Mouse (Mus musculus): ENCODE data around the gene Csgalnact2. TPM values are rescaled to one million over a fixed set of nuclear protein-coding genes. Genes with fewer than 3 reads are reported as not detected.

Csgalnact2 gene
- 10.8 and 12.8 TPM in 2 replicates for polyA plus RNA-seq (2011; ENCODE audit: insufficient read depth, insufficient read length, low replicate concordance, missing spikeins)

- TF ChIP-seq CTCF (IDR thresholded peaks at IDR 0.05; ENCODE audit: control insufficient read depth, insufficient read depth, low read length) = no peak
- peak; percentile 81; the same call in 1 of the 2 replicates for TF ChIP-seq POLR2A (IDR thresholded peaks at IDR 0.05; ENCODE audit: borderline replicate concordance, control insufficient read depth, low read depth, low read length)
- peak within 1 kb of the TSS; percentile 97 for H3K27ac ChIP-seq (ENCODE audit: control insufficient read depth, insufficient read depth, low read depth, low read length, poor library complexity)
- 6% methylated on average over 60 of the region's 66 CpGs for WGBS
- peak within 1 kb of the TSS; percentile 84 for H3K4me3 ChIP-seq (replicated peaks; ENCODE audit: control insufficient read depth, low read depth, low read length)
- peaks cover 2% of the 10 kb centered on the region; the same call in 1 of the 2 replicates for H3K4me1 ChIP-seq (ENCODE audit: control insufficient read depth, insufficient read depth, low read length)
Observed at GRCm38 (mm10) chr6:118138731-118139709, at the start of gene Csgalnact2. Gene Csgalnact2, minus strand, starts transcription at chr6:118139140.

GRCm38 (mm10) chr6:118188599-118188998, 49.7 kb upstream of the Csgalnact2 start:
- WGBS = 62% methylated on average over 9 of the region's 9 CpGs
- no peak for TF ChIP-seq POLR2A (IDR thresholded peaks at IDR 0.05; ENCODE audit: borderline replicate concordance, control insufficient read depth, low read depth, low read length)
- TF ChIP-seq CTCF (IDR thresholded peaks at IDR 0.05; ENCODE audit: control insufficient read depth, insufficient read depth, low read length) = no peak
- no peak overlapping the region for H3K27ac ChIP-seq (ENCODE audit: control insufficient read depth, insufficient read depth, low read depth, low read length, poor library complexity)

GRCm38 (mm10) chr6:118187285-118187641, 48.3 kb upstream of the Csgalnact2 start:
- H3K4me3 ChIP-seq (replicated peaks; ENCODE audit: control insufficient read depth, low read depth, low read length) = no peak overlapping the region
- no peak for TF ChIP-seq POLR2A (IDR thresholded peaks at IDR 0.05; ENCODE audit: borderline replicate concordance, control insufficient read depth, low read depth, low read length)
- TF ChIP-seq CTCF (IDR thresholded peaks at IDR 0.05; ENCODE audit: control insufficient read depth, insufficient read depth, low read length) = no peak
- 84% methylated on average over 3 of the region's 3 CpGs for WGBS
- H3K27ac ChIP-seq (ENCODE audit: control insufficient read depth, insufficient read depth, low read depth, low read length, poor library complexity) = no peak overlapping the region
- H3K4me1 ChIP-seq (ENCODE audit: control insufficient read depth, insufficient read depth, low read length) = no peaks in the 10 kb centered on the region

More at GRCm38 (mm10) chr6:118188599-118188998, 49.7 kb upstream of the Csgalnact2 start:
- H3K4me3 ChIP-seq (replicated peaks; ENCODE audit: control insufficient read depth, low read depth, low read length) = no peak overlapping the region
- no peaks in the 10 kb centered on the region for H3K4me1 ChIP-seq (ENCODE audit: control insufficient read depth, insufficient read depth, low read length)

GRCm38 (mm10) chr6:118186620-118187284, 47.8 kb upstream of the Csgalnact2 start:
- TF ChIP-seq POLR2A (IDR thresholded peaks at IDR 0.05; ENCODE audit: borderline replicate concordance, control insufficient read depth, low read depth, low read length) (no peak), CTCF (IDR thresholded peaks at IDR 0.05; ENCODE audit: control insufficient read depth, insufficient read depth, low read length) (no peak)
- 84% methylated on average over 17 of the region's 17 CpGs for WGBS
- Histone ChIP-seq H3K4me3 (replicated peaks; ENCODE audit: control insufficient read depth, low read depth, low read length) (no peak overlapping the region), H3K4me1 (ENCODE audit: control insufficient read depth, insufficient read depth, low read length) (no peaks in the 10 kb centered on the region), H3K27ac (ENCODE audit: control insufficient read depth, insufficient read depth, low read depth, low read length, poor library complexity) (no peak overlapping the region)

- 85% methylated on average over 10 of the region's 10 CpGs for WGBS
- no peaks in the 10 kb centered on the region; the same call in 1 of the 2 replicates for H3K4me1 ChIP-seq (ENCODE audit: control insufficient read depth, insufficient read depth, low read length)
- TF ChIP-seq CTCF (IDR thresholded peaks at IDR 0.05; ENCODE audit: control insufficient read depth, insufficient read depth, low read length) (no peak), POLR2A (IDR thresholded peaks at IDR 0.05; ENCODE audit: borderline replicate concordance, control insufficient read depth, low read depth, low read length) (no peak)
- H3K4me3 ChIP-seq (replicated peaks; ENCODE audit: control insufficient read depth, low read depth, low read length) = no peak overlapping the region
- no peak overlapping the region for H3K27ac ChIP-seq (ENCODE audit: control insufficient read depth, insufficient read depth, low read depth, low read length, poor library complexity)
Observed at GRCm38 (mm10) chr6:118184126-118184525, 45.2 kb upstream of the Csgalnact2 start.

- TF ChIP-seq POLR2A (IDR thresholded peaks at IDR 0.05; ENCODE audit: borderline replicate concordance, control insufficient read depth, low read depth, low read length) (no peak), CTCF (IDR thresholded peaks at IDR 0.05; ENCODE audit: control insufficient read depth, insufficient read depth, low read length) (no peak)
- WGBS = 74% methylated on average over 12 of the region's 12 CpGs
- H3K4me1 ChIP-seq (ENCODE audit: control insufficient read depth, insufficient read depth, low read length) = no peaks in the 10 kb centered on the region; the same call in 1 of the 2 replicates
- peak overlapping the region; percentile 20; the same call in 1 of the 2 replicates for H3K27ac ChIP-seq (ENCODE audit: control insufficient read depth, insufficient read depth, low read depth, low read length, poor library complexity)
- H3K4me3 ChIP-seq (replicated peaks; ENCODE audit: control insufficient read depth, low read depth, low read length) = no peak overlapping the region
Observed at GRCm38 (mm10) chr6:118180085-118180423, 41.1 kb upstream of the Csgalnact2 start.

GRCm38 (mm10) chr6:118179316-118180084, 40.6 kb upstream of the Csgalnact2 start:
- Histone ChIP-seq H3K4me3 (replicated peaks; ENCODE audit: control insufficient read depth, low read depth, low read length) (no peak overlapping the region), H3K27ac (ENCODE audit: control insufficient read depth, insufficient read depth, low read depth, low read length, poor library complexity) (peak overlapping the region; percentile 20), H3K4me1 (ENCODE audit: control insufficient read depth, insufficient read depth, low read length) (no peaks in the 10 kb centered on the region; the same call in 1 of the 2 replicates)
- 46% methylated on average over 13 of the region's 13 CpGs for WGBS
- TF ChIP-seq POLR2A (IDR thresholded peaks at IDR 0.05; ENCODE audit: borderline replicate concordance, control insufficient read depth, low read depth, low read length) = no peak
- peak; percentile 99 for TF ChIP-seq CTCF (IDR thresholded peaks at IDR 0.05; ENCODE audit: control insufficient read depth, insufficient read depth, low read length)
